Mouse (Mus musculus): ENCODE measurements around the gene Slc27a1.

Slc27a1 gene

DNA sequence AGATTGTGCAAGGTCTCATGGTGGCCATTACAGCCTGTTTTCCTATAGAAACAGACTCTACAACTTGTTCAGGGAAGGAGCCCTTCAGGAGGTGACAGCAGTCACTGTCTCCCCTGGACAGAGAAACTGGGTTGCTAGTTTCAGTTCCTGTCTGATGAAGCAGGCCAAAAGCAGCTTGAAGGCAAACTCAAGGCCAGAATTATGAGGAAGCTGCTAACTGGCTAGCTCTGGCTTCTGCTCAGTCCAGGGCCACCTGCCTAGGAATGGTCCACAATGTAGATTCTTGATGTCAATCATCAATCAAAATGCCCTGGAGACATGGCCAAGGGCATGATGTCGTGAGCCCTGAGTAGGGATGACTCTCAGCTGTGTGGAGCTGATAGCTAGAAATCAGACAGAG lies 56.4 kb downstream of the Slc27a1 start:
- no peak for DNase-seq (ENCODE audit: low spot score)

DNA sequence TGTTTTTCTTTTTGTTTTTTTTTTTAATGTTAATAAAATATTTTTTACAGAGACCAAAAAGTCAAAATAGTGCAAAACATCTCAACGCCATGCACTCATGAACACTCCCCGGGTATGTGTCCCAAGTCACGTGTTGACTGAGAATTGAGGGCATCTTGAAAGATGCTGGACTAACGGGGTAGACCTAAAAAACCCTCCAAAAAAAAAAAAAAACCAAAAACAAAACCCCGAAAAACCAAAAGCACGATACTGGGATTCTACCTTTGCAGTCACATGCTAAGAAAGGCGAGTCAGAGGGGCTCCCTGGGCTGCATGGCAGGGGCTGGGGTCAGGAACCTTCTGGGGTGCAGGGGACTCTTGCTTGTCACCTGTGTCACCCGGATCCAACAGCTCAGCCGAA lies 58.1 kb downstream of the Slc27a1 start:
- no peak for DNase-seq (ENCODE audit: low spot score)

DNA sequence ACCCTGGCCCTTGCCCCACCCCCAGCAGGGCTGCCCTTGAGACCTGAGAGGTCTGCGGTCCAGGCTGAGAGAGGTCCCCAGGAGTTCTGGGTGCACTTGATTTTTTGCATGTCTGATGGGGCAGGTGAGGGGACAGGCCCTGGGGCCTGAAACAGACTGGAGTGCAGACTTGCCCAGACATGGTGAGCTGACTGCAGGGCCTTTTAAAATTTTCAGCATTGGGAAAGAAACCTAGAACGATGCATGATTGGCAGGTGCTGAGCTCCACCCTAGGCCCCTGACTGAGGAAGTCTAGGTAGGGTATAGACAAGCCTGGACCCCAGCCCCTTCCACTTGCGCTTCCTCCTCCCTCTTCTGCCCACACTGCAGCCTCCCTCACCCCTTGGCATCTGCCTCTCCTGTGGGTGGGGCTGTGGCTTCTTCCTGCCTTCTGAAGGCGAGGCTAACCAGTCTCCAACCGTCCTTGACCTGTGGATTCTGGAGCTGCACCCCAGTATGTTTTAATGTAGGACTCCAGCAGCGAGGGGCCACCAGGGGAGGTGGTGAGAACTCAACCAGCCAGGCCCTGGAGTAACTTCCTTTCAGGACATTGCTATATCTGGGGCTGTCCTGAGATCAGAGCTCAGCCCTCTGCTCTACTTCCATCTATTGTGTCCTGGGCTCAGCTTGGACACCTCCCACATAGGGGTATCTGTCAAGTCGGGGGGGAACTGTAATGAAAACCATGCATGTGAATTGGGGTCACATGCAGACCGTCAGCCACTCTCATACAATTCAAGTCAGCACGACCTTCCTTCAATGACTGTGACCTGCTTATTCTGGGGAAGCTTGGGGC lies 58.8 kb downstream of the Slc27a1 start:
- no peak for DNase-seq (ENCODE audit: low spot score)

DNA sequence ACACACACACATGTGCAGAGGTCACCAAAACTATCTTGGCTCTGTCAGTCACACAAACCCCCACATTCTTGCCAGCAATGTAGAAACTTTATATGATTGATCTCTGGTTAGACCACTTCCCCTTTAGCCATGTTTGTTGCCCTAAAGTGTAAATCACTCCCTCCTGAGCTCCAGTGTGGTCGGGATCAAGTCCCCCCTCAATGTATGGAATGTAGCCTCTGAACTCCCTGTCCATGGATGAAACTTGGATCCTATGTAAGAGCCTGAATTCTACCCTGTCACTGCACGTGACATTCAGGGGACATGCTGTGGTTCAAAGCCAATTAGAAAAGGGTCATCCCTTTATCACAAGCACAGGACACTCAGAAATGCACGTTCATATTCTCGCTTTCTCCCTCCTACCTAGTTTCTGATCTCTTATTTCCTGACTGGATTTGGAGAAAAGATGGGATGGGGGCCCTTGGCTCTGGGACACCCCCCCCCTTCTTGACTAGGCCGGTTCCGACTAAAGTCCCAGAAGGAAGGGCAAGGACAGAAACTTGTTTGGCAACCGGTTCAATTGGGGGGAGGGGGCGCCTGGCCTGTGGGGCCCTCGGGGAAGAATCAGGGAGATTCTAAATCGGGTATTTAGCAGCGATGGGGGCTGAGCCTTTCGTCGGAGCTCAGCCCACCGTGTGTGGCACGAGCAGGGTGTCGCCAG lies 59.9 kb downstream of the Slc27a1 start:
- no peak for DNase-seq (ENCODE audit: low spot score)

DNA sequence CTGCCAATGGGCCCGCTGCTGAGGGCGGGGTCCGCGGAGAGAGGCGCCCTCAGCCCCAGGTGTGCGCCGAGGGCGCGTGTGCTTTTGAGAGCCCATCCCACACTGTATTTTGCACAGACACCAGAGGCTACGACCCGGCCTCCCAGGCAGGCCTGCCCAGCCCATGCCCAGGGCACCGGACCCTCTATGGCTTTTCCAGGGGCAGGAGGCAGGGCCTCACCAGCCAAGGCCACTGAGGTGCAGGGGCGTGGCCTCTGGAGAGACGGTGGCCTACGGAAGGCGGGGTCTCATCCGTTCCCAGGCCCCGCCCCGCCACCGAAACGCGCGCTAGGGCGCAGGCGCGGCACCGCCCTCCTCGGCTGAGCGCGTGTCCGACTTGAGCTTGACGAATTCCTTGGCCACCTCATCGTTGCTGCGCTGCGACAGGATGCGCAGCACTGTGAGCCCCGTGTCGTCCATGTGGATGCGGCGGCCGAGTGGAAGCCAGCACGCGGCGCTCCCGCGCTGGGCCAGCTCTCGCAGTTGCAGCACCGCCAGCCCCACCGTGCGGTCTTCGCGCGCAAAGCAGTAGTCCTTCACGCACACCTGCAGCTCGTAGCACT lies 60.5 kb downstream of the Slc27a1 start:
- DNase-seq (ENCODE audit: low spot score) = peak; percentile 91

DNA sequence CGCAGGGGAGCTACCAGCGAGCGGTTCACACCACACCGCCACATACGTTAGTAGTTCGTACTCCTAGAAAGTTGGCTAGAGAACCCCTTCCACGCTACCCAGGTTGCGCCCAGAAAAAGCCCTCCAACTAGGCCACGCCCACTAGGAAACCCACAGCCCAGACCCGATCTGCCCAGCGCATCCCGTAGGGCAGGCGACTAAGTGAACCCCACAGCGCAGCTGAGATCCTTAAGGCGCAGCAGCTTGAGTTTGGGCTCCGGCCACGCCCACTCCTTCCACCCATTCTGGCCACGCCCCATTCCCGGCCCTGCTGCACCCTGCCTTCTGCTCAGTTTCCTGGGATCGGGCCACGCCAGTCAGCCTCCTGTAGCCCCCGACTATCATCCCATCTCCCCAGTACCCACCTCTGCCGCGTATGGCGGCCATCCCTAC lies 61.1 kb downstream of the Slc27a1 start:
- peak; percentile 47 for DNase-seq (ENCODE audit: low spot score)

DNA sequence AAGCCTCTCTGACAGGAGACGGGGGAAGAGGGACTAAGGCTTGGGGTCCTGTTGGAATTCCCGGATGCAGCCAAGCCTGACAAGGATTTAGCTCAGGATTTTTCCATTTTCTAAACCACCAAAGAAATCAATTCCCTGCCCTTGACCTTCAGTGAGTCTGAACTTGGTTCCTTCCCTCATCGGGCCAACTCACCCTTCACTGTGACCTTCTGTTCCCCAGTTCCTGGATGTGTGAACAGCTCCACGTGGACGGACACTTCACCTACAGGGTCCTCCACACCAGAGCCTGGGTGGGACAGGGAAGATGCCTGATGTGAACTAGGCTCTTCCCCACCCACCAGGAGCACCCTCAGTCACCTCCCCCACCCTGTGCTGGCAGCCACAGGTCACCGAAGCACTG lies 62.1 kb downstream of the Slc27a1 start:
- DNase-seq (ENCODE audit: low spot score) = no peak

DNA sequence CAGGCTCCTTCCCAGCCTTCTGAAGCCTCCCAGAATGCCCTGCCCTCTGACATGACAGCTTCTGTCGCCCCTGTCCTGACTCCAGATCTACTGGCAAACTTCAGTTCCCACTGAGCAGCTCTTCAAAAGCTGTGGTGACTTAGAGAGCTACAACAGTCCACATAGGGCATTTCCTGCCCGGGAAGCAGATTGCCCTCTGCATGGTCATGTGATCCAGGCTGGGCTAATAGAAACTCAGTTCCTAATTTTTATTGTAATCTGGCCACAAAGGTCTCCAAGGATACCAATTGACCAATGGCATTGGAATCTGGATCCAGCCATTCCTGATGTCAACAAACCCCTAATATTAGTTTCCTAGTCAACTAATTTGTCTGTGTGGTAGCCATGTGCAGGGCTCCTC lies 63.2 kb downstream of the Slc27a1 start:
- DNase-seq (ENCODE audit: low spot score) = no peak

DNA sequence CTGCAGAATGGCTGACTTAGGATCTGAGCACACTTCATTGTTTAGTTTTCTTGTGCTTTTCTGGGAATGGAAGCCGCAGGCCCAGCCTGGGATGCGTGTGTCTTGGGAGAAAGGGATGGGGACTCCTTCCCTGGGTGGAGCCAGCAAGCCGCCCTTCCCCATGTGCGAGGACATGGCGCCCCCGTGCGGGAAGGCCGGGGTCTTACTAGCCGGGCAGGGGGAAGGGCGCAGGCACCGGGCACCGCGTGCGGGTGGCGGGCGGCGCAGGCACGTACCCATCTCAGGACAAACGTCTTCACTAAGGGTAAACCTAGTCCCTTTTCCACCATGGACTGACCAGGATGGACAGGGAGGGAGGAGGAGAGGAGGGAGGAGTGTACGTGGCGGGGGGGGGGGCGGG lies 64.5 kb downstream of the Slc27a1 start:
- peak; percentile 49 for DNase-seq (ENCODE audit: low spot score)

DNA sequence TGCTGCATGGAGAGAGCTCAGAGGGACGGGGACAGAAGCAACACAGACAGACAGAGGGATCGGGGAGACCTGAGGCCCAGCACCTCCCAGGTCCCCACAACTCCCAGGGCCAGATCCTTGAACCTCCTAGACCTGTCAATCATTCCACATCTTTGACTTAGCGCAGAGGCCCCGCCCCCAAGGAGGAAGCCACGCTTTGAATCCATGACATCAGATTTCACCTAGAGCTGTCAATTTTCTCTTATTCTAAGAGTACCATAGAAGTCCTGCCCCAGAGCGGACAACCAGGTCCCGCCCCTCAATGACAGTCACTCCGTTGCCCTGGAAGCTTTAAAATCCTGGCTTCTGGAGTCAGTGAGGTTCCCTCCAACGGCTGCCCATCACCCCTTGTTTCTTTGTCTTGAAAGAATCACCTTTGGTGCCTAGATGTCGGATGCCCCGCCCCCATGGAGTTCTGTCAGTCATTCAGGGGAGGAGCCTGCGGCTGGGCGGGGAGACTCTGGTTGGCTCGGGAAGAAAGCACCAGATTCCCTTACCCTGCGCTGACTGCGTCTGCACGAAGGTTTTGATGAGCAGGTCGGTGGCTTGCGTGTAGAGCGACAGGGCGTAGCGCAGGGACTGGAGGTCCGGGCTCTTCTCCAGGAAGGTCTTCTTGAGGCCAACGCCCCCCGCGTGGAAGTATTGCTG lies 65.4 kb downstream of the Slc27a1 start:
- peak; percentile 57 for DNase-seq (ENCODE audit: low spot score)
